Mouse (Mus musculus): ENCODE measurements around the gene Gm17571. TPM values are rescaled to one million over a fixed set of nuclear protein-coding genes. Genes with fewer than 3 reads are reported as not detected.

Gm17571 gene
- polyA plus RNA-seq, 1 experiment from 2014 or later, result not detected

DNA sequence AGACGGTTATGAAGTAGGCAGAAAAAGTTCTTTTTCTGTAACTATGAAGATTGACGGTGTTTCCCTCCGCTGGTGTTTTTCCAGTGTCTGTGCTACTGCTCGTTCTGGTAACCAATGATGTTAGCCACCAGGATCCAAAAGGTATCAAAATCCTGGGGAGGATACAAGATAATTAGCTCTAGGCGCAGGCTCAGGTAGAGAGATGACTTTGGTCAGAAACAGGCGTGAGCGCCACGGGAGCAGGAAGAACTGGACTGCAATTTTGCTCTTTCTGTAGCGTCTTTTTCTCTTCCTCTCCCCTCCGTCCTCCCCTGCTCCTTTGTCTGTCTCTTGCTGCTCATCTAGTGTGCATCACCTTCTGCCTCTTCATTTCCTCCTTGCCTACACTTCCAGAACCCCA, 20.3 kb upstream of the Gm17571 start:
- Histone ChIP-seq H3K9ac (no peak overlapping the region), H3K36me3 (ENCODE audit: insufficient read depth) (no peaks in the 10 kb centered on the region), H3K4me2 (no peak overlapping the region), H3K4me1 (ENCODE audit: insufficient read depth) (no peaks in the 10 kb centered on the region), H3K27me3 (ENCODE audit: insufficient read depth, low read length) (no peaks in the 10 kb centered on the region), H3K4me3 (ENCODE audit: low read depth, low read length) (no peak overlapping the region), H3K27ac (ENCODE audit: low read depth) (no peak overlapping the region), H3K9me3 (ENCODE audit: low read depth, low read length) (no peaks in the 10 kb centered on the region)
- ATAC-seq (ENCODE audit: insufficient read depth), result no peak
- whole genome bisulfite sequencing, result 78% methylated on average over 10 of the region's 10 CpGs
- DNase-seq, result no peak
- no peak for TF ChIP-seq CTCF (IDR thresholded peaks at IDR 0.05; ENCODE audit: low read depth)

GRCm38 (mm10) chr9:13466351-13466750, 19.8 kb upstream of the Gm17571 start:
- H3K4me2 ChIP-seq, result no peak overlapping the region
- no peak overlapping the region for H3K4me3 ChIP-seq (ENCODE audit: low read depth, low read length)
- WGBS, result 71% methylated on average over 4 of the region's 4 CpGs
- no peak overlapping the region for H3K27ac ChIP-seq (ENCODE audit: low read depth)
- no peak for TF ChIP-seq CTCF (IDR thresholded peaks at IDR 0.05; ENCODE audit: low read depth)
- no peak for ATAC-seq (ENCODE audit: insufficient read depth)
- H3K9ac ChIP-seq, result no peak overlapping the region
- no peaks in the 10 kb centered on the region for H3K27me3 ChIP-seq (ENCODE audit: insufficient read depth, low read length)
- H3K36me3 ChIP-seq (ENCODE audit: insufficient read depth), result no peaks in the 10 kb centered on the region
- no peak for DNase-seq
- no peaks in the 10 kb centered on the region for H3K4me1 ChIP-seq (ENCODE audit: insufficient read depth)
- no peaks in the 10 kb centered on the region for H3K9me3 ChIP-seq (ENCODE audit: low read depth, low read length)

DNA sequence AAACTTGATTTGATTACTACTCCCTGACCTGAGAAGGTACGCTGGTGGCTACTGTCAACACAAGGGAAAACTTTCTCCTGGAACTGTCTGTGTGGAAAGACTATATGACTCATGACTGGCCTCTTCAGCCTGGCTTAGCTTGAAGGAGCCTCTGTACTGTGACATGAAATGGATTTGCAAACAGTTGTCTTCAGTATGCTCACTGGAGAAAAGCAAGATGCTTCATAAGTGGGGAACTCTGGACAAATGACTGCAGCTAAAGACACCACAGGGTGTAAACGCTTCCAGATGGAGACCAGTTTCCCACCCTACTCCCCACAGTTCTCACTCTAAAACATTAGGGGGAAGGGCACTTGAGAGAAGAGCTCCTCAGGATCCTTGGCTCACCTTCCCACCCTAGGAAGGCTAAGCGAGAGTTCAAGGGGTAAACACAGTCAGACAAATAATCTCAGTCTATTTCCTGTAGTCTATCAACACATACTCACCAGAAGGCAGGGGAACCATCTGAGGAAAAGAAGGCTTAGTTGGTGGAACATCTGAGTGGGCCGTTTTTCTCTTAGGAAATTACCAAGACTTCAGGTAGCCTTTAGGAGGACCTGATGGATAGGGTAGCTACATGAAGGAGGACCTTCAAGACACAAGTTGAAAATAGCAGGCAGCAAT, 18.9 kb upstream of the Gm17571 start:
- no peaks in the 10 kb centered on the region for H3K4me1 ChIP-seq (ENCODE audit: insufficient read depth)

GRCm38 (mm10) chr9:13460926-13461325, 14.4 kb upstream of the Gm17571 start:
- Histone ChIP-seq H3K27ac (ENCODE audit: low read depth) (no peak overlapping the region), H3K9ac (no peak overlapping the region), H3K4me3 (ENCODE audit: low read depth, low read length) (no peak overlapping the region), H3K4me2 (no peak overlapping the region), H3K36me3 (ENCODE audit: insufficient read depth) (no peaks in the 10 kb centered on the region), H3K4me1 (ENCODE audit: insufficient read depth) (peaks cover 5% of the 10 kb centered on the region; the same call in 1 of the 2 replicates), H3K27me3 (ENCODE audit: insufficient read depth, low read length) (no peaks in the 10 kb centered on the region), H3K9me3 (ENCODE audit: low read depth, low read length) (no peaks in the 10 kb centered on the region)
- DNase-seq (no peak), ATAC-seq (ENCODE audit: insufficient read depth) (no peak)
- no peak for TF ChIP-seq CTCF (IDR thresholded peaks at IDR 0.05; ENCODE audit: low read depth)
- 93% methylated on average over 1 of the region's 1 CpGs for WGBS

More for the DNA sequence above, 18.9 kb upstream of the Gm17571 start:
- Histone ChIP-seq H3K27ac (ENCODE audit: low read depth) (no peak overlapping the region), H3K4me2 (no peak overlapping the region), H3K4me3 (ENCODE audit: low read depth, low read length) (no peak overlapping the region), H3K9me3 (ENCODE audit: low read depth, low read length) (no peaks in the 10 kb centered on the region), H3K27me3 (ENCODE audit: insufficient read depth, low read length) (no peaks in the 10 kb centered on the region), H3K9ac (no peak overlapping the region), H3K36me3 (ENCODE audit: insufficient read depth) (no peaks in the 10 kb centered on the region)
- WGBS, result 54% methylated on average over 4 of the region's 4 CpGs
- no peak for TF ChIP-seq CTCF (IDR thresholded peaks at IDR 0.05; ENCODE audit: low read depth)
- ATAC-seq (ENCODE audit: insufficient read depth) (no peak), DNase-seq (no peak)

DNA sequence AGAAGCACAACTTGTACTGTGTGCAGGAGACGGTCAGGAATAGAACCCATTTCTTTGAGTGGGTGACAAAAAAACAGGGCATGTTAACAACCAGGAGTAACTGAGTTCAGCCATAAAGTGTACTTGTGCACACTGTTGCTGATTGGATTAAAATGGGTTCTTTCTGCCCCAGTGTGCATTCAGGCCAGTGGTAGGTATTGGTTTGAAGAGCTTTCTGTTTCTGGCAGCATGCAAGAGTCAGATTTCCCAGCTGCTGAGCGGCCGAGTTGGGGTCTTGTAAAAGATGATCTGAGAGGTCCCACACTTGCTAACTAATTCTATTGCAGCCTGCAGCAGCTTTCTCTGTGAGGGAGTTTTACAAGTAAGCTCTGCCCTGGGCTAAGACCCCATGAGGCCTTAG, 13.5 kb upstream of the Gm17571 start:
- H3K27ac ChIP-seq (ENCODE audit: low read depth), result no peak overlapping the region
- no peaks in the 10 kb centered on the region for H3K27me3 ChIP-seq (ENCODE audit: insufficient read depth, low read length)
- H3K36me3 ChIP-seq (ENCODE audit: insufficient read depth), result no peaks in the 10 kb centered on the region
- H3K9me3 ChIP-seq (ENCODE audit: low read depth, low read length), result no peaks in the 10 kb centered on the region
- no peak for TF ChIP-seq CTCF (IDR thresholded peaks at IDR 0.05; ENCODE audit: low read depth)
- 70% methylated on average over 3 of the region's 3 CpGs for WGBS
- no peak overlapping the region for H3K9ac ChIP-seq
- H3K4me1 ChIP-seq (ENCODE audit: insufficient read depth), result peaks cover 6% of the 10 kb centered on the region; the same call in 1 of the 2 replicates
- no peak overlapping the region for H3K4me3 ChIP-seq (ENCODE audit: low read depth, low read length)
- H3K4me2 ChIP-seq, result no peak overlapping the region
- DNase-seq, result no peak
- no peak for ATAC-seq (ENCODE audit: insufficient read depth)

DNA sequence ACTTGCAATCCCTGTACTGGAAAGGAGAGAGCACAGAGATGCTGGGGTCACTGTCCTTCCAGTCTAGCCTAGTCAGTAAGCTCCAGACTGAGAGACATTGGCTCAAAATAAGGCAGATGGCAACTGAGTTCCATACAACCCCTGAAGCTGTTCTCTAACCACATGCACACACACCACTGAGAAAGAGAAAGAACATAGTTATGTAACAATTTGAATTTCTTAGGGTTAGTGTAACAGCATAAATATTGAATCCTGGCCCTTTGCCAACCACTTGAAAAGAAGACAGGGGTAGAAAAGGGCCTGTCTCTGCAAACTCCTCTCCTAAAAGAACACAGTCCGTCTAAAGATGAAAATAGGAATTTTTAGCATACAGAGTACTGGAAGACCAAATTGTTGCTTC, 12.8 kb upstream of the Gm17571 start:
- Histone ChIP-seq H3K27ac (ENCODE audit: low read depth) (no peak overlapping the region), H3K9me3 (ENCODE audit: low read depth, low read length) (no peaks in the 10 kb centered on the region), H3K27me3 (ENCODE audit: insufficient read depth, low read length) (no peaks in the 10 kb centered on the region), H3K36me3 (ENCODE audit: insufficient read depth) (no peaks in the 10 kb centered on the region), H3K9ac (no peak overlapping the region), H3K4me1 (ENCODE audit: insufficient read depth) (peaks cover 13% of the 10 kb centered on the region; the same call in 1 of the 2 replicates), H3K4me2 (no peak overlapping the region), H3K4me3 (ENCODE audit: low read depth, low read length) (no peak overlapping the region)
- no peak for ATAC-seq (ENCODE audit: insufficient read depth)
- peak; percentile 38 for DNase-seq
- WGBS, result 24% methylated on average over 1 of the region's 1 CpGs
- no peak for TF ChIP-seq CTCF (IDR thresholded peaks at IDR 0.05; ENCODE audit: low read depth)

GRCm38 (mm10) chr9:13457774-13458173, 11.2 kb upstream of the Gm17571 start:
- 84% methylated on average over 6 of the region's 6 CpGs for WGBS
- no peak overlapping the region for H3K27ac ChIP-seq (ENCODE audit: low read depth)
- H3K9ac ChIP-seq, result no peak overlapping the region
- no peak overlapping the region for H3K4me2 ChIP-seq
- H3K4me3 ChIP-seq (ENCODE audit: low read depth, low read length), result no peak overlapping the region
- no peak for TF ChIP-seq CTCF (IDR thresholded peaks at IDR 0.05; ENCODE audit: low read depth)
- DNase-seq (no peak), ATAC-seq (ENCODE audit: insufficient read depth) (no peak)
- H3K9me3 ChIP-seq (ENCODE audit: low read depth, low read length), result no peaks in the 10 kb centered on the region
- no peaks in the 10 kb centered on the region for H3K27me3 ChIP-seq (ENCODE audit: insufficient read depth, low read length)
- H3K4me1 ChIP-seq (ENCODE audit: insufficient read depth), result peaks cover 17% of the 10 kb centered on the region; the same call in 1 of the 2 replicates
- no peaks in the 10 kb centered on the region for H3K36me3 ChIP-seq (ENCODE audit: insufficient read depth)
